Mouse (Mus musculus): ENCODE data around the gene Cstf2.
A peak's percentile ranks its signal among the peaks of the same experiment; 100 is the strongest.

Cstf2 gene

GRCm38 (mm10) chrX:134058987-134059712, at the start of gene Cstf2:
Gene Cstf2, plus strand, starts transcription at chrX:134059187.
- DNase-seq = peak; percentile 96

DNA sequence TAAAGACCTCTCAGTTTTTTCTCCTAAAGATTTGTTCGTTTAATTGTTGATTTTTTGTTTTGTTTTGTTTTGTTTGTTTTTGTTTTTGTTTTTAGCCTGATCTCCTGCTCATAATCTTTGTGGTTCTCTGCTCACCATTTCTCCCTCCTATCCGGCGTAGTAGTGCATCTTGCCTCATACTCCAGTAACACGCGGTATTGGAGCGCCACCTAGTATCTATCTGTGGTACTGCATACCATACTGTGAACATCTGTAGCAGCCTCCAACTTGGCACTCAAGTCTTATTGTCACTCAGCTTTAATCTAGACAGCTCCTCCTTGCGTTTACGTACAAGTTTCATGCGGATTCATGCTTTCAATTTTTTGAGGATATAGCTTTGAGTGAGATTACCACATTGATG, 40.0 kb upstream of the Cstf2 start:
- peak; percentile 77 for DNase-seq

DNA sequence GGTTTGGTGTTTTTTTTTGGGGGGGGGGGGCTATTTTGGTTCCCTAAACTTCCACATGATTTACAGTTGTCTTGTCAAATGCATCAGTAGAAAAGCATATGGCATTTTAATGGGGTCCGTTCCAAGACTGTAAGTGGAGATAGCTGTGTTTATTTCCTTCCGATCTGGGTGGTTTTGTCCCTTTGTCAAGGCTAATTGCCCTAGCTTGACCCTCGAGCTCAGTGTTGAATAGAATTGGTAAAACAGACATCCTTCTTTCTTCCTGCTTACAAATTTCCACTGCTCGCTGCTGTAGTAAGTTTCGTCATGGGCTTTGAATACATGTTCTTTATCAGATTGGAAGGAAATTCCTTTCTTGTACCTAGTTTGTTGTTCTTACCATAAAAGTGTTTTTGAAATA, 38.3 kb upstream of the Cstf2 start:
- peak; percentile 5 for DNase-seq

- no peak for DNase-seq
Observed at GRCm38 (mm10) chrX:134048994-134049393, 10.0 kb upstream of the Cstf2 start.

DNA sequence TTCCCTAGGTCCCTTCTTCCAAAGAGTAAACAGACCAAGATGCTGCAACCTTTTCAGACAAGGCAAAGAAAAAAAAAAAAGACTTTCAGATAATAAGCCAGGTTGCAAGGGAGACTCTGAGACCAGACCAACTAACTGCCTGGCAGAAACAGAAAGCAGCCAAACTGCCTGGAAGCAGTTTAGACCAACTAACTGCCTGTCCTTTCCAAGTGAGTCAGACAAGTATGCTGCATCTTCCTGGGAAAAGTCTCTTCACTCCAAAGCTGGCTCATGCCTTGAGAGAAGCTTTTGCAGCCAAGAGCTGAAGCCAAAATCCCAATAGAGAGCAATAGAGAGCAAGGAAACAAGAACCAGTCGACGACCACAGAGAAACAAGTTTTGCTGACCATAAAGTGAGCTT, 2.1 kb upstream of the Cstf2 start:
- no peak for DNase-seq

DNA sequence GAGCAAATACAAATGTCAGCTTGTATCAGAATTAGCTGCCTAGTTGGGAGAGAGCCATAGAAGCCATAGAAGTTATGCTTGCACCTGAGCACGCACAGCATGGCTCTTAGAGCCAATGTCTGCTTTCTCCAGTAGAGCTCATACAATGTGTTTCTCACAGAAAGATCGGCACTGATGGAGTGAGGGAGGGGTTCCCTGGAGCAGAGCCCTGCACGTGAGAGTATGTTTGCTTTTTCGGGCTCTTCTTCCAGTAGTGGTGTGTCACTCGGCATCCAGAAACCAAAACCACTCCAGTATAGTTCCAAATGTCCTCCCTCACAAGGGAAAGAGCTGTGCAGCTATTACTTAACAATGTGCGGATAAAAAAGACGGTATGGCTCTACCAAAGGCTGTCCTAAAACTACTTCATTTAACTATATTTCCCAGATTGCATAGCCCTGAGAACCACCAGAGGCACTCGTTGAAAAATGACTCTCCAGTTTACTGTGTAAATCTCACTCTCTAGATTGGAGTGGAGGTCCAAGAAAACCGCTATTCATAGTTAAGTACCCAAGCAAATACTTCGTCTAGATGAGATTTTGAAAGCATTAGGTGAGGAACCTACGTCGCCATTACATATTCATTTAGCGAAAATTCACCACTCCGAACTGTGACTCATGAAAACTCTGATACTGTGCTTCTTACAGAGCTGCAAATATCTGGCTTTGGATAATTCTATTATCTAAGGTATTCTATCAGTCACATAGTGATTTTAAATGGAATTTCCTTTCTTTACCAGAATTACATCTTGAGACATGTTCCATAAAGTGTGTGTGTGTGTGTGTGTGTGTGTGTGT, 729 bp upstream of the Cstf2 start:
- no peak for DNase-seq

DNA sequence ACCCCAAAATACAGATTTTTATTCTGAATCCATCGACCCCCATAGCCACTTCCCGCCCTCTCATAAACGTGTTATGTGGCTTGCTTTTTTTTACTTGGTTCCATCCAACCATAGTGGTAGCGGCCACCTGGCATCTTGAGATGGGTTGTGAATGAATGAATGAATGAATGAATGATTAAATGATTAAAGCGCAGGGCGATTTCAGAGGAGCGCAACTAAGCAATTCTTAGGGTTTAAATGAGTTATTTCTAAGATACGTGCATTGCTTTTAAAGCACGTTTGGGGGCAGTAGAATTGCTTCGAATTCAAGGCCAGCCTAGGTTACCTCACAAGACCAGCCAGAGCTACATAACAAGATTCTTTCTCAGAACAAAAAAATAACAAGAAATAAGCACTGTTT, 777 bp downstream of the Cstf2 start:
- no peak for DNase-seq

GRCm38 (mm10) chrX:134085453-134085852, 26.5 kb downstream of the Cstf2 start:
- DNase-seq = no peak

DNA sequence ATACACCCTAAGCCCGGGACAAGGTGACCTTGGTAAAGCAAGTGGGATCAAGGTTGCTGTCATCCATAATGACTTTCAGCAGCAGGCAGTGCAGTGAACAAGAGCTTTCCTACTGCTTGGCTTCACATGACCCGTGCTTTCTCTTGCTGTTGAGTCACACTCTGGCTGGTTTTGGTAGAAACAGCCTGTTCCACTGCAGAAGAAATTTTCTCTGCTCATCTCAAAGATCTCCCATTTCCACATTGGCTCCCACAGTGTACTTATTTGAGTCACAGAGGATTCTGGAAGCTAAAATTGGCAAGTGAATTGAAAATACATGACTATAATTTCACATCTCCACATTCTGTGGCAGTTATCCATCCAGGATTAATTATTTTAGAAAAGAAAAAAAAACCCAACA, 43.7 kb downstream of the Cstf2 start:
- no peak for DNase-seq

DNA sequence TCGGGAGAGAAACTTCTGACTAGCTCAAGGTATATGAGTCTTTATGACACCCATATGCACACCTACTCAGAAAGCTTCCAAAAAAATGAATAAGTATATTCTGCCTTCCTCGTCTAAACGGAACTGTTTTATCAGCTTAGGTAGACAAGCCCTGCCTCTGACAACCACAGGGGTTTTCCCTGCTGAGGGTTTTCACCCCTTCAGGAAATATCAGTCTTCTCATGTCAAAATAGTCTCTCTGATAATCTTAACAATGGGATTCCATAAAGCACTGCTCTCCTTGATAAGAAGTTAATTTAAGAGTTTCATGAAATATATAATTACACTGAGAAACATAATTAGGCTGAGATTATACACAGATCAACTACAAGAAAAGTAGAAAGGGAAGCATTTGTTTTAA, 52.8 kb downstream of the Cstf2 start:
- no peak for DNase-seq

GRCm38 (mm10) chrX:134116417-134116816, 57.4 kb downstream of the Cstf2 start:
- no peak for DNase-seq

DNA sequence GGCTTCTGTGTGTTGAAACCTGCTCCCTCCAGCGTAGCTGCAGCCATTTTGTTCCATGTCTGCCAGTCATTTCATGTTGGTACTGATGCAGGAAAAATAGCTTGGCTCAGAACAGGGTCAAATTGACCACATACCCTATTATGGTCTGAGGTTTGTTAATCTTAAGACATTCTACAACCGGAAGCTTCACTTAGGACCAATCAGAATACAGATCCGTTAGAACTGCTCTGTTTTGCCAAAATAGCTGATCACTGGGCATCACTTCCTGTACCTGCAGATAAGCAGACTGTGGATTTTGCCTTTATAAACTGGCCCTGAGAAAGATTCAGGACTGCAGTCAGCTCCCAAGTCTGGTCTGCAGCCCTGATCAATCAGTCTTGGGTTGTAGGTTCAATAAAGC, 69.6 kb downstream of the Cstf2 start:
- no peak for DNase-seq

DNA sequence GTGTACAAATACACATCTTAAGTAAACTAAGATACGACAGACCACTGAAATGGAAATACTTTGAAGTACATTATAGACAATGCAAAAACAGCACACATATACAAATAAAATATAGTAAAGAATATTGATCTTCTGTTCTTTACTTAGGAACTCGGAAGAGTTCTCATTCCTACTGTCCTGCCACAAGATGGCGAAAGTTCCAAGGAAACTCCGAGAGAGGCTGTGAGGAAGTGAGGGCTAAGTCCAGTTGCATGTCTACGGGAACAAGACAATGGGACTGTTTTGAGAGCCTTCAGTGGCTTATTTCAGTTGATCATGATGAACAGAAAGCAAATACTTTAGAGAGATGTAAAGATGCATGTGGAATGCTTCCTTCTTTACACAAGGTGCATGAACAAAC, 73.3 kb downstream of the Cstf2 start:
- DNase-seq = peak; percentile 33

- no peak for DNase-seq
Observed at GRCm38 (mm10) chrX:134133821-134134220, 74.8 kb downstream of the Cstf2 start.

Measured in kidney, postnatal 10 days (tissue).